Mouse (Mus musculus) lung, embryonic 14.5 days (tissue): ENCODE measurements around the gene Sipa1l3. TPM values are rescaled to one million over a fixed set of nuclear protein-coding genes. Genes with fewer than 3 reads are reported as not detected.

Experiments
- ATAC-seq: fragments of 200-750 bp; cut with Nextera tagmentation; 2 replicates; pipeline ENCODE4 v1.8.0; 2017; ENCODE audit warnings: mild to moderate bottlenecking, moderate TSS enrichment, moderate library complexity; ENCODE audit not compliant: insufficient read depth
- DNase-seq: peaks from one replicate; pipeline ENCODE4 v3.0.0-alpha.2; 2015
- H3K27ac ChIP-seq: fragments of 300-500 bp; sonication (generic); 2 replicates; pipeline ENCODE4 v1.5.1; 2014; ENCODE audit warnings: low read depth, mild to moderate bottlenecking, moderate library complexity
- H3K27me3 ChIP-seq: fragments of 300-500 bp; sonication (generic); 2 replicates; pipeline ENCODE4 v1.6.1; 2014; ENCODE audit warnings: low read length, control low read depth; ENCODE audit not compliant: insufficient read depth
- H3K36me3 ChIP-seq: fragments of 300-500 bp; sonication (generic); 2 replicates; pipeline ENCODE4 v1.6.1; 2014; ENCODE audit warnings: control low read depth; ENCODE audit not compliant: insufficient read depth
- H3K4me1 ChIP-seq: fragments of 300-500 bp; sonication (generic); 2 replicates; pipeline ENCODE4 v1.6.1; 2014; ENCODE audit warnings: antibody characterized with exemption, control low read depth; ENCODE audit not compliant: insufficient read depth
- H3K4me2 ChIP-seq: fragments of 300-500 bp; sonication (generic); 2 replicates; pipeline ENCODE4 v1.6.1; 2014; ENCODE audit warnings: mild to moderate bottlenecking
- H3K4me3 ChIP-seq: fragments of 300-500 bp; sonication (generic); 2 replicates; pipeline ENCODE4 v1.5.1; 2014; ENCODE audit warnings: low read depth, low read length
- H3K9ac ChIP-seq: fragments of 300-500 bp; sonication (generic); 2 replicates; pipeline ENCODE4 v1.6.1; 2014
- H3K9me3 ChIP-seq: fragments of 300-500 bp; sonication (generic); 2 replicates; pipeline ENCODE4 v1.6.1; 2016; ENCODE audit warnings: low read depth, low read length, control low read depth
- CTCF ChIP-seq: IDR thresholded peaks from 2 replicates; pipeline ENCODE4 v1.5.1; 2016; ENCODE audit warnings: antibody characterized with exemption, low read depth
- WGBS: fragments of 180-500 bp; shearing (Covaris S2); extraction: QIAGEN DNeasy Blood & Tissue Kit; methylation state at CpG from one replicate; pipeline ENCODE4 v1.1.7; 2014; 5-methylcytosine and 5-hydroxymethylcytosine counted together
- polyA plus RNA-seq: library from polyadenylated mRNA; unstranded; fragments of >200 nt; fragmentation: Nextera tagmentation; extraction: Ambion mirVana; gene quantifications from 2 replicates; pipeline ENCODE4 v1.2.1, GENCODE M21; 2014

The Sipa1l3 gene
- polyA plus RNA-seq, 1 experiment from 2014 or later = 20.2 TPM

- ATAC-seq (peak; percentile 61), DNase-seq (peak; percentile 48)
- H3K9me3 ChIP-seq = no peaks in the 10 kb centered on the region
- no peaks in the 10 kb centered on the region for H3K36me3 ChIP-seq
- H3K27ac ChIP-seq = peak overlapping the region; percentile 59; the same call in 1 of the 2 replicates
- no peak overlapping the region for H3K9ac ChIP-seq
- no peak overlapping the region for H3K4me3 ChIP-seq
- TF ChIP-seq CTCF = no peak
- no peak overlapping the region for H3K4me2 ChIP-seq
- no peaks in the 10 kb centered on the region for H3K27me3 ChIP-seq
- H3K4me1 ChIP-seq = peaks cover 6% of the 10 kb centered on the region; the same call in 1 of the 2 replicates
- 42% methylated on average over 15 of the region's 15 CpGs for WGBS
Observed at GRCm38 (mm10) chr7:29481345-29482155, 36.9 kb downstream of the Sipa1l3 start.

DNA sequence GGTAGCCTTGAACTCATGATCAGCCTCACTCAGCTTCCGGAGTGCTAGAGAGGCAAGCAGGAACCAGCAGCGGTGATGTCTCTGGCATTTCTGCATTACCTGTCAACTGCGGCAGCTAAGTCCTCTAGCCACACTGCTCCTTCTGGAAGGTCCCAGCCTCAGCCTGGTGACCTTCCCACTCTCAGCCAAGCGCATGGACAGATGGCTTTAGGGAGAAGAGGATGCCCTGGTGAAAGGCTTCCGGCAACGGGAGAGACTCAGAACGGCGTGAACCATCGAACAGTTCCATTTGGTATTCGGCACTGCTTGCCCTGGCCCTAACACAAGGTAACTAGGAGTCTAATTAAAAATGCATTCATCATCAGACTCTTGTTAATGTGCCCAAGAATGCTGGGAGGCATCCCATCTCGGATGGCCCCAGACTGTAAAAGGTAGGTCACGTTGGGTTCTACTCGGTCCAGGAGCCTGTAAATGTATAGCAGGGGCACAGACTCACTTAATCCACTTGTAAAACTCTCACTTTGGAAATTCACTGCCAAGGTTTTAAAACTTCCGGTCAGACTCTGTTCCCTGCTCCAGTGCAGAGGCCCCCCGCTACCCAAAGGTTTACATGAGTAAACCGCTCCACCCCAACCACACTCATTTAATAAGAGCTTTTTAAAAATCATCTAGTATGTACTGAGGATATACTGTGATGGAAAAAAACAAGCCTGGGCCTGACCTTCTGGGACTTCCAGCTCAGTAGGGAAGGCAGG is 37.7 kb downstream of the Sipa1l3 start:
- H3K9me3 ChIP-seq = no peaks in the 10 kb centered on the region
- peak; percentile 22; the same call in 1 of the 2 replicates for ATAC-seq

DNA sequence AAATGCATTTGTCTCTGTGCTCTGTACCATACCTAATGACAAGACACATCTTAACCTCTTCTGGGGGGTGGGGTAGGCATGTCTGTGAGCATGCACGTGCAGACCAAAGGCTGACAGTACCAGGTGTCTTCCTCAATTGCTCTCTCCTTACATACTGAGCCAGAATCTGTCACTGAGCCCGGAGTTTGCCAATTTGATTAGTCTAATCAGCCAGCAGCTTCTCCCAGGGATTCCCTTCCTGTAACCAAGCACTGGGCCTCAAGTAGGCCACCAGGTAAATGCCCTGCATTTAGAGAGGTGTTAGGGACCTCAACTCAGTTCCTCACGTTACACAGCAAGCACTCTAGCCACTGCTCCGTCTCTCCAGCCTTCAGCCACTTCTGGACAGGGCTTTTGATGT is 38.3 kb downstream of the Sipa1l3 start:
- ATAC-seq = no peak
- peaks cover 6% of the 10 kb centered on the region; the same call in 1 of the 2 replicates for H3K4me1 ChIP-seq
- H3K27ac ChIP-seq = no peak overlapping the region
- H3K4me3 ChIP-seq = no peak overlapping the region
- no peak for TF ChIP-seq CTCF
- H3K9ac ChIP-seq = no peak overlapping the region
- 80% methylated on average over 4 of the region's 4 CpGs for WGBS
- no peaks in the 10 kb centered on the region for H3K36me3 ChIP-seq
- no peaks in the 10 kb centered on the region for H3K9me3 ChIP-seq
- H3K4me2 ChIP-seq = no peak overlapping the region
- DNase-seq = no peak
- H3K27me3 ChIP-seq = no peaks in the 10 kb centered on the region

More for the DNA sequence above, 37.7 kb downstream of the Sipa1l3 start:
- Histone ChIP-seq H3K4me2 (no peak overlapping the region), H3K4me1 (peaks cover 6% of the 10 kb centered on the region; the same call in 1 of the 2 replicates), H3K9ac (no peak overlapping the region), H3K27ac (peak overlapping the region; percentile 59; the same call in 1 of the 2 replicates), H3K4me3 (no peak overlapping the region), H3K36me3 (no peaks in the 10 kb centered on the region), H3K27me3 (no peaks in the 10 kb centered on the region)
- DNase-seq = no peak
- WGBS = 76% methylated on average over 16 of the region's 16 CpGs
- no peak for TF ChIP-seq CTCF

GRCm38 (mm10) chr7:29475005-29475404 is 43.4 kb downstream of the Sipa1l3 start:
- no peak for TF ChIP-seq CTCF
- peaks cover 15% of the 10 kb centered on the region; the same call in 1 of the 2 replicates for H3K4me1 ChIP-seq
- no peak for ATAC-seq
- H3K9me3 ChIP-seq = no peaks in the 10 kb centered on the region
- DNase-seq = no peak
- H3K4me3 ChIP-seq = no peak overlapping the region
- H3K27ac ChIP-seq = no peak overlapping the region
- no peaks in the 10 kb centered on the region for H3K27me3 ChIP-seq
- 87% methylated on average over 7 of the region's 7 CpGs for whole genome bisulfite sequencing
- H3K9ac ChIP-seq = no peak overlapping the region
- H3K36me3 ChIP-seq = no peaks in the 10 kb centered on the region
- no peak overlapping the region for H3K4me2 ChIP-seq

DNA sequence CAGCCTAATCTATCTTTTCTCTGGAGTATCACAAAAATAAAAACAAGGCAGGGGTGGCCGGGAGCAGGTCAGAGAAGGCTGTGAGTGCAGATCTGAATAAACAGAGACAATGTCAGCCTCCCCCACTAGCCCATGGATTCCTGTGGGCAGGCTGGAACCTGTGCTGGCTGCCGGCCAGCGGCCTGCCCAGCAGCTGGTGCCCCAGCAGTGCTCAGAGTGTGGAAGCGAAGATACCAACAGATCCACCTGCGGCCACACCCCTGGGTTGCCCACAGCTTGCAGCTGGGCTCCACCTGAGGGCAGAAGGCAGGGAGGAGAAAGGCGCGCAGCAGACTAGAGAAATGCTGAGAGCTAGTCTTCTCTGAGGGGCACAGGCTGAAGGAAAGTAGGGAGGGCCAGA is 47.1 kb downstream of the Sipa1l3 start:
- no peaks in the 10 kb centered on the region for H3K36me3 ChIP-seq
- no peak for TF ChIP-seq CTCF
- no peak overlapping the region for H3K9ac ChIP-seq
- no peak overlapping the region for H3K27ac ChIP-seq
- DNase-seq (peak; percentile 33), ATAC-seq (peak; percentile 57)
- no peaks in the 10 kb centered on the region for H3K27me3 ChIP-seq
- no peak overlapping the region for H3K4me3 ChIP-seq
- H3K4me2 ChIP-seq = 0 out of 2 replicates have a peak overlapping the region, but pooled peaks have one; percentile 15
- H3K9me3 ChIP-seq = no peaks in the 10 kb centered on the region
- 56% methylated on average over 7 of the region's 7 CpGs for WGBS
- peaks cover 15% of the 10 kb centered on the region; the same call in 1 of the 2 replicates for H3K4me1 ChIP-seq

DNA sequence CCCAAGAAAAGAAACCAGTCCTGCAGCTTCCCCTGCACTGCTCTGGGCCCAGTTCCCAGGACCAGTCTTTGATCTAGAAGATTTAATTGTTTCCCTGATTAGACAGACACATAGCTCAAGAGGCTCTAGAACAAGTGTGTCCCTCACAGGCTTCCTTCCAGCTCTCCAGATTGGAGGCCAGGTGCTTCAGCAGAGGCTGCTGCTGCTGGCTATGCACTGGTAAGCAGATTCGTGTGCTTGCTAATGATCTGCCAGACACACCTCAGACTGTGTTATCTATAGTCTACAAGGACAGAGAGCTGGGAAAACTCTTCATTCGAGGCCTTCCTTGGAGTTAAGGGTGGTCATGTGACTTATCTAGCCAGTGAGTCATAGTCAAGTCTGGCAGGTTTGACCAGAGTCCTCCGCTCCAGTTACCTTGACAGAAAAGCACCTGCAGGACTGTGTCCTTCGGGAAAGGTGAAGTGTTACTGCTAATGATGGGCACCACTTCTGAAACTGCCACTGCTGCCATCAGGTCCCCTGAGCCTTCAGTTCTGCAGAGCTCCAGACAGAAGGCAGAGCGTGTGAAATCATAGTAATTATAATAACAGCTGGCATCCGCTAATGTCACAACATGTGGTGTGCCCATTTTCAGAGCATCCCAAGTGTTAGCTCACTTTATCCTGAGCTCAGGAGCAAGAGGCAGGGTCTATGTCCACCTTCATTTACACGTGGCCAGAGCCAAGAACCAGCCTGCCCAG is 48.7 kb downstream of the Sipa1l3 start:
- H3K4me1 ChIP-seq = peaks cover 15% of the 10 kb centered on the region; the same call in 1 of the 2 replicates
- no peaks in the 10 kb centered on the region for H3K36me3 ChIP-seq
- no peaks in the 10 kb centered on the region for H3K27me3 ChIP-seq
- no peak overlapping the region for H3K9ac ChIP-seq
- H3K4me2 ChIP-seq = no peak overlapping the region
- H3K9me3 ChIP-seq = no peaks in the 10 kb centered on the region
- no peak overlapping the region for H3K4me3 ChIP-seq
- no peak overlapping the region for H3K27ac ChIP-seq
- 0 out of 2 replicates have a peak, but pooled peaks have one; percentile 48 for ATAC-seq
- peak; percentile 56 for DNase-seq
- 59% methylated on average over 7 of the region's 7 CpGs for WGBS
- no peak for TF ChIP-seq CTCF
